Mouse (Mus musculus): ENCODE data around the gene Fkbp14.

DNA sequence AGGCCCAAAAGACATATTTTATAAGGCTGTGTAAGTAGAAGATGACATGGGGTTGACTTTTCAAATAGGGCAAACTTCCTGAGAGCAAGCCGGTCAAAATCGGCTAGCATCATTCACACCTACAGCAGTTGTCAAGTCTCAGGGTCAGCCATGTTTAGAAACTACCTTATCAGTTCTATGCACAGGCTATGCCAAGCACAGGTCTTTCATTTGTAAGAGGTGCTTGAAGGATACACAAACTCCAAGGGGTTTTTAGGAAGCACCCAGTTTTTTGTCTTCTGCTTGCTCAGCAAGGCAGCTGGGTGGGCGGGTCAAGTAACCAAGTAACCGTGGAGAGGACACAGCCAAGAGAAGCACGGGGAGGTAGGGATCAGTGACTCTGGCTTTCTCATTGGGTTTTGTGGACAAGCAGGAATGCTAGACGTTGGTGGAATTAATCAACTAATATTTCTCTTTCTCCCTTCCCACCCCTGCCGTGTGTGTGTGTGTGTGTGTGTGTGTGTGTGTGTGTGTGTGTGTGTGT is 46.2 kb downstream of the Fkbp14 start:
- TF ChIP-seq POLR2A (IDR thresholded peaks at IDR 0.05; ENCODE audit: borderline replicate concordance, extremely low read depth, low read depth, low read length) (no peak), CTCF (IDR thresholded peaks at IDR 0.05; ENCODE audit: insufficient read depth, low read length) (no peak)

Measured in lung, adult 2 months (tissue).